Mouse (Mus musculus): Measurements from ENCODE around the gene Disc1. TPM values are rescaled to one million over a fixed set of nuclear protein-coding genes. Genes with fewer than 3 reads are reported as not detected.

Disc1 gene
- total and polyA plus RNA-seq, 3 experiments, result 0.75 to 2.2 TPM; not detected in 1

DNA sequence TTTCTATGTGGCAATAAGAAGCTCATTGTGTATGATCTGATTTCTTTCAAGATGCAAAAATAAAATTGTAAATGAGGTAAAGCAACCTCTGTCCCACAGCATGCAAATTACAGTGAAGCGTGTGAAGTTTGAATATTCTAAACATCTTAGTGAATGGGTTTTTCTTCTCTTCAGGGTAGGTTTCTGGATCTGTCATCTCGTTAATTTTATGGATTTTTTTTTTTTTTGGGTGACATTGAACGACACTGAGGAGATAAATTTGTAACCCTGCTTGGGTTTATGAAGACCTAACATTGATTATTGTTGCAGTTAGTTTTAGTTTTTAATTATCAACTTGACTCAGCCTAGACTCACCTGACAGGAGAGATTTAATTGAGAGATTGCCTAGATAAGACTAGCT is 43.1 kb downstream of the Disc1 start:
- Histone ChIP-seq H3K4me3 (ENCODE audit: control insufficient read depth in 1 of 2, insufficient read depth in 1 of 2, low read depth in 2 of 2, low read length in 2 of 2) (no peak overlapping the region), H3K79me2 (ENCODE audit: control insufficient read depth, insufficient read depth, low read length, poor library complexity) (no peaks in the 10 kb centered on the region), H3K9me3 (replicated peaks; ENCODE audit: insufficient read depth, low read length) (no peaks in the 10 kb centered on the region), H3K27me3 (ENCODE audit: control insufficient read depth in 1 of 2, insufficient read depth in 2 of 2, low read length in 2 of 2) (peaks cover 0 to 5% of the 10 kb centered on the region in 2 experiments; a peak in 2 of 4 replicates), H3K36me3 (ENCODE audit: control insufficient read depth in 1 of 2, insufficient read depth in 2 of 2, low read length in 2 of 2) (no peaks in the 10 kb centered on the region), H3K4me1 (ENCODE audit: control insufficient read depth in 1 of 2, insufficient read depth in 2 of 2, low read length in 2 of 2) (no peaks in the 10 kb centered on the region), H3K9ac (ENCODE audit: control insufficient read depth, low read depth, low read length, poor library complexity, severe bottlenecking) (no peak overlapping the region), H3K27ac (ENCODE audit: control insufficient read depth, low read depth, low read length) (no peak overlapping the region)
- DNase-seq (ENCODE audit: low read depth, low spot score), result no peak
- TF ChIP-seq MXI1 (IDR thresholded peaks at IDR 0.05; ENCODE audit: low read depth, low read length) (no peak), RAD21 (IDR thresholded peaks at IDR 0.05; ENCODE audit: low read depth, low read length) (no peak), POLR2AphosphoS5 (IDR thresholded peaks at IDR 0.05; ENCODE audit: borderline replicate concordance, low read depth, low read length) (no peak), CTCF (IDR thresholded peaks at IDR 0.05 in 2 of 3, conservative IDR thresholded peaks at IDR 0.05 in 1 of 3; ENCODE audit: control insufficient read depth in 1 of 3, insufficient read depth in 1 of 3, low read depth in 2 of 3, low read length in 3 of 3, poor library complexity in 1 of 3, severe bottlenecking in 1 of 3) (no peak), JUND (IDR thresholded peaks at IDR 0.05; ENCODE audit: low read depth, low read length) (no peak), MEF2A (IDR thresholded peaks at IDR 0.05; ENCODE audit: extremely low read depth, insufficient replicate concordance, low read depth, low read length, poor library complexity, severe bottlenecking) (no peak)

DNA sequence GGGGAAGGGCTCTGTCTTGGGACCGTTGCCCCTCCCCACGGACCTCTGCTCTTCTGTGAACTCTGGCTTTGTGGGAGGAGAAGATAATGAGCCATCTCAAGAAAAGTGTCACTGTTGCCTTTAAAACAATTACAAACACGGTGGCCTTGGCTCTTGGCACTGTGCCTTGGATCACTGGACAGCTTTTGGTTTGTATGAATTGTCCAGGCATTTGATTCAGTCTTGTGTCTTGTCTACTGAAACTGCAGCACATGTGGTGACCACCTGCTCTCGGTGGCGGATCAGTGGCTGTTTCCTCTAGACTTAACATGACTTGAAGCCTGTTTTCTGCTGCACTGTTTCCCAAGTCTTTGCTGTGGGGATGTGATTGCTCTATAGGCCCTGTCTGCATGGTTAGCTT is 44.1 kb downstream of the Disc1 start:
- no peak overlapping the region for H3K4me3 ChIP-seq (ENCODE audit: control insufficient read depth in 1 of 2, insufficient read depth in 1 of 2, low read depth in 2 of 2, low read length in 2 of 2)
- H3K9ac ChIP-seq (ENCODE audit: control insufficient read depth, low read depth, low read length, poor library complexity, severe bottlenecking), result no peak overlapping the region
- H3K4me1 ChIP-seq (ENCODE audit: control insufficient read depth in 1 of 2, insufficient read depth in 2 of 2, low read length in 2 of 2), result no peaks in the 10 kb centered on the region
- no peaks in the 10 kb centered on the region for H3K9me3 ChIP-seq (replicated peaks; ENCODE audit: insufficient read depth, low read length)
- peaks cover 0 to 5% of the 10 kb centered on the region in 2 experiments; a peak in 2 of 4 replicates for H3K27me3 ChIP-seq (ENCODE audit: control insufficient read depth in 1 of 2, insufficient read depth in 2 of 2, low read length in 2 of 2)
- H3K79me2 ChIP-seq (ENCODE audit: control insufficient read depth, insufficient read depth, low read length, poor library complexity), result no peaks in the 10 kb centered on the region
- TF ChIP-seq TAL1 (IDR thresholded peaks at IDR 0.05; ENCODE audit: low read length), result no peak
- no peak for TF ChIP-seq MYC (IDR thresholded peaks at IDR 0.05; ENCODE audit: low read depth, low read length)
- no peak for TF ChIP-seq EP300 (IDR thresholded peaks at IDR 0.05; ENCODE audit: low read depth in 1 of 2, low read length in 2 of 2)
- no peak for TF ChIP-seq MXI1 (IDR thresholded peaks at IDR 0.05; ENCODE audit: low read depth, low read length)
- no peak for TF ChIP-seq USF1 (IDR thresholded peaks at IDR 0.05; ENCODE audit: low read depth, low read length)
- DNase-seq (ENCODE audit: low read depth, low spot score), result no peak
- H3K36me3 ChIP-seq (ENCODE audit: control insufficient read depth in 1 of 2, insufficient read depth in 2 of 2, low read length in 2 of 2), result no peaks in the 10 kb centered on the region
- no peak overlapping the region for H3K27ac ChIP-seq (ENCODE audit: control insufficient read depth, low read depth, low read length)

DNA sequence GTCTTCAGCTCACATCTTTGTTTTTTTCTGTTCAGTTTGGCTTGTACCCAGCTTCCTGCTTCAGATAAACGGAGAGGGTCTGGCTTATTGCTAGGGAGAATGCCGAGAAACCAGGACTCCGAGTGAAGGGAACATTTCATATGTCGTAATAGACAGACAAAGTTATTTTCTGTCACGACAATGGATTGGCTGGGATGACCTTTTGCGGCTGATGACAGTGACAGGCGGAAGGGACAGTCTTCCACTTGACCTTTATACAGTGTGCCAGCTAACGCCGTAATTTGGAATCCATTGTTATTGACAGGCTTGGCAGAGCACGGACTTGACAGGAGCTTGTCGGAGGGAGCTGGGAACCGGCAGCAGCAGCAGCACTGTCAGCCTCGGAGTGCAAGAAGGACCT is 48.3 kb downstream of the Disc1 start:
- H3K9ac ChIP-seq (ENCODE audit: control insufficient read depth, low read depth, low read length, poor library complexity, severe bottlenecking), result no peak overlapping the region
- no peaks in the 10 kb centered on the region for H3K36me3 ChIP-seq (ENCODE audit: control insufficient read depth in 1 of 2, insufficient read depth in 2 of 2, low read length in 2 of 2)
- H3K27me3 ChIP-seq (ENCODE audit: control insufficient read depth in 1 of 2, insufficient read depth in 2 of 2, low read length in 2 of 2), result peaks cover 0 to 5% of the 10 kb centered on the region in 2 experiments; a peak in 2 of 4 replicates
- no peak overlapping the region for H3K4me3 ChIP-seq (ENCODE audit: control insufficient read depth in 1 of 2, insufficient read depth in 1 of 2, low read depth in 2 of 2, low read length in 2 of 2)
- no peak overlapping the region for H3K27ac ChIP-seq (ENCODE audit: control insufficient read depth, low read depth, low read length)
- H3K79me2 ChIP-seq (ENCODE audit: control insufficient read depth, insufficient read depth, low read length, poor library complexity), result no peaks in the 10 kb centered on the region
- no peak for TF ChIP-seq ZNF384 (IDR thresholded peaks at IDR 0.05; ENCODE audit: low read depth, low read length)
- no peaks in the 10 kb centered on the region for H3K9me3 ChIP-seq (replicated peaks; ENCODE audit: insufficient read depth, low read length)
- H3K4me1 ChIP-seq (ENCODE audit: control insufficient read depth in 1 of 2, insufficient read depth in 2 of 2, low read length in 2 of 2), result no peaks in the 10 kb centered on the region
- no peak for DNase-seq (ENCODE audit: low read depth, low spot score)
